Mouse (Mus musculus) urinary bladder, postnatal 4 days (tissue): ENCODE data around the gene Iqsec1.

ENCODE experiments used
- DNase-seq, 2 experiments: peaks; one replicate each; pipeline ENCODE4 v3.0.0; 2021 to 2022; ENCODE audit warnings: low spot score in 2 of 2

Gene Iqsec1

DNA sequence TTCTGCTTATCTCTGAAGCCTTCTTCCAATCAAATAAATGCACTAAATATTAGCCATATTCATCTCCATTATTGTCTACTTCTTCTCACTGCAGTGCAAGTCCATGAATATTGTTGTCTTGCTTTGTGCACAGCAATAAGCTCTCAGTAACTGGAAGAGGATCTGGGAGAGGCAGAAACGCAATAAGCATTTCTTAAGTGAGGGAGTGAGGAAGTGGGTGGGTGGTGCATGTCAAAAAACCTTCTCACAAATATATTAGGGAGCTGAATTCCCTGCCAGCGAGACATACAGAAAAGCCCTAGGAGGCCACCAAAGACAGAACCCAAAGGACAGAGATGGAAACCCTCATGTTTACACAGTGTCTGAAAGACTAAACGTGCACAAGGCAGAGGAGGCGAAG is 35.1 kb downstream of the Iqsec1 start:
- no peak for DNase-seq

DNA sequence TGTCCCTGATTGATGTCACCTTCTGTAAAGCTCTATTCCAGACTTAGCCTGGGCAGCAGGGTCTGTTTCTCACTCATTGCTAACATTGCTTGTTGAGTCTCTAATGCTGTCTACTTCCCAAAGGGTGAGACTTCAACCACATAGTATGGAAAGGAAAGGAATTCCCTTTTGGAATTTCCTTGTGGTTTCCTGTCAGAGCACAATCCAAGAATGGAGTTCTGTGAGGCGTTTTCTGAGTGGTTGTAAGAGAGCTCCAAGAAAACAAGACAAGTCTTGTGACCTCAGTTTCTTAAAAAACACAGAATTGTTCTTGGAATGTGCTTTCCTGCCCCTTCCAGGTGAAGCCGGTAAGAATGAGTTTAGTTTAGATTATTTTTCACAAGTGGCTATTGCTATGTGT is 37.5 kb downstream of the Iqsec1 start:
- no peak for DNase-seq

DNA sequence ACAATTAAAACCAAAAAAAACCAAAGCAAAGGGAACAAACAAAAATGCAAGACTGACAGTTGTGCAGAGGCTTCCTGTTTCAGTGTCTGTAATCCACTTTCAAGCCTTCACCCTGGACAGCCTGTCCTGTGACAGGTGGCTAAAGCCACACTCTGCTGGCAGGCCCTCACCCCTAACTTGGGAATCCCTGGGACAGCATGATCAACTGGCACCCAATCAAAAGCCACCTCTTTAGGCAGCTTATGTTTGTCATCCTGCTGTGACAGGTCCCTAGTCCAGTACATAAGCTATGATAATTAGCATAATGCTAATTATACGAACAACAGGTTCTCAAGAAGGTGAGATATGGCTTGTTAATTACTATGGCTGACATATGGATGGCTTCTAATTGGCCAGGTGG is 40.4 kb downstream of the Iqsec1 start:
- no peak for DNase-seq

DNA sequence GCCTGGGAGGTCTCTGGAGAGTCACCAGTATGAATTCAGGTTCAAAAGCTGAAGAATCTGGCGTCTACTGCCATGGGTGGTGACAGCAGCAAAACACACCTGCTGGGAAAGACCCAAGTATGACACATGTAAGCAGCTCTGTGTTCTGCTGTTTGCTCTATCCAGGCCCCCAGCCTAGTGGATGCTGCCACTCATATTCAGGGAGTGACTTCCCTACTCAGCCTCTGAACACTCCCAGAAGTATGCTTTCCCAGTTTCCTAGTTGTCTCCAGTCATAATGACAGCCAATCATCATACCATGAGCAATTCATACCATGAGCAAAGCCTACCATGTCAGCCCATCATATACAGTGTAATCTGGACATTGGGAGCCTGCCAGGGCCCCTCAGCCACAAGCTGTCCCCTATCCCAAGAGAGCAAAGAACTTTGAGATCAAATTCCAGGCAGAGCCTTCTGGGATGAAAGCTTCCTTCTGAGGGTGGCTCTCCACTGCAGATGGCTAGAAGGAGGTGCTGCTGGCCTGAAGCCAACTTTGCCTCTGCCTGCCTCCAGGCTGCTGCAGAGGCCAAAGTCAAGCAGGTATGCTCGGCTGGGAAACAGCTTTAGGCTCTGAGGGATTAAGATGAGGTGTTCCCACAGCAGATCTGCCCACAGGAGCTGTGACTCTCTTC is 42.8 kb downstream of the Iqsec1 start:
- DNase-seq: no peak

- no peak for DNase-seq
Measured at GRCm38 (mm10) chr6:90941257-90941656, 47.2 kb downstream of the Iqsec1 start.

DNA sequence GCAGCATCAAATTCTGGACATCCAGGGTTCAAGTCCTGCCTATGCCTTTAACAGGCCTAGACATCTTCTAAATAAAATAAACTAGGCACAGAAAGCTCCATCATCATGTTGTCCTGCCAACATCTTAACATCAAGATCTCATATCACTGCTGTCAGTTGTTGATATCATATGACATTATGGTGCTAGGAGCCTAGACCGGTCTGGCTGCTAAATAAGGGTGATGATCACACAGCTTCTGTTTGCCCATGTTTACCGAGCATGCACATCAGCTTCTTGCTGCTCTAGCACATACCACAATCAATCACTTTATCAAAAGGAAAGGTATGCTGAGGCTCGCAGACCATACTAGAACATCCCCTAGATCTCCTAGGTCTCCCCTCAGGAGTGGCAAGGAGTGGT is 54.8 kb downstream of the Iqsec1 start:
- no peak for DNase-seq

- DNase-seq: no peak
Measured at GRCm38 (mm10) chr6:90928806-90929205, 59.7 kb downstream of the Iqsec1 start.

DNA sequence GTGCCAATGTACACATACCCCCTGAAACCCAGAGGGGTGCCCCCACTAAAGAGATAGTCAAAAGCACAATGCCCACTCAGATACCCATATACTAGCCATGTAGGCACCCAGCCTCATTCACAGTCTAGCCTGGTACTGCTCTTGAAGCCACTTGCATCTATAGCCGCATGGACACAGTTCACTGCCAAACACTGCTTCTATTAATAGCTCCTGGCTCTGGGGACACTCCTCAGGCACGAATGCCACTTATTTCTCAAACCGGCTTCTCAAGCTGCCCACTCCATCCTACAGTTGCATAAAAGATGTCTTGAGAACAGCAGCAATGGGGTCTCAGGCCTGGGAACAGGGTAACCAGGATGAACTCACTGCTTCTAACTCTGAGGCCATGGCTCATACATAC is 63.0 kb downstream of the Iqsec1 start:
- no peak for DNase-seq

GRCm38 (mm10) chr6:90924796-90925195 is 63.7 kb downstream of the Iqsec1 start:
- no peak for DNase-seq

GRCm38 (mm10) chr6:90924379-90924778 is 64.1 kb downstream of the Iqsec1 start:
- DNase-seq: no peak

DNA sequence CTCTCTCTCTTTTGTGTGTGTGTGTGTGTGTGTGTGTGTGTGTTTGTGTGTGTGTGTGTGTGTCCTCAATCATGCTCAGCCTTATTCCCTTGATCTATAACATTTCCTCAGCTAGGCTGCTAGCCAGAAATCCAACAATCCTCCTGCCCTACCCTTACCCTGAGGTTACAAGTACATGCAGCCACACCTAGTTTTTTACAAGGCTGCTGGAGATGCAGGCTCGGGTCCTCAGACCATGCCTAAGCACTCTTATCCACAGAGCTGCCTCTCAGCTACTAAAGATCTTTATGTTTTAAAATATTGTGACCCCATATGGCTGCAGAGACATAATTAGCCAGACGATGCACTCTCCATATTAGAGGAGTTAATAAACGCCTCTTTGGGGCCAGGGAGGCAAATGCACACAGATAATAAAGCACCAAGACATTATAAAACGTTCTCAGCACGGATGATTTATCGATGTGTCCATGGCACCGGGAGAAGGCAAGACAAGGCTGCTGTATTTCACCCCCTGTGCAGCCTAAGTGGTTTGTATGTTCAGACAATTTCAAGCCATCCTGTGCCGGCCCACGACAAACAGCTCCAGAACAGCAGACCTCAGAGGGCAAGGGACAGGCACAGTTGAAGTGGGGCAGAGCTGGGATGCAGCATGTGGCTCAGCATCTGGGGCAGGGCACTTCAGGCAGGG is 67.1 kb downstream of the Iqsec1 start:
- DNase-seq: no peak

GRCm38 (mm10) chr6:90920510-90921220 is 67.8 kb downstream of the Iqsec1 start:
- no peak for DNase-seq

DNA sequence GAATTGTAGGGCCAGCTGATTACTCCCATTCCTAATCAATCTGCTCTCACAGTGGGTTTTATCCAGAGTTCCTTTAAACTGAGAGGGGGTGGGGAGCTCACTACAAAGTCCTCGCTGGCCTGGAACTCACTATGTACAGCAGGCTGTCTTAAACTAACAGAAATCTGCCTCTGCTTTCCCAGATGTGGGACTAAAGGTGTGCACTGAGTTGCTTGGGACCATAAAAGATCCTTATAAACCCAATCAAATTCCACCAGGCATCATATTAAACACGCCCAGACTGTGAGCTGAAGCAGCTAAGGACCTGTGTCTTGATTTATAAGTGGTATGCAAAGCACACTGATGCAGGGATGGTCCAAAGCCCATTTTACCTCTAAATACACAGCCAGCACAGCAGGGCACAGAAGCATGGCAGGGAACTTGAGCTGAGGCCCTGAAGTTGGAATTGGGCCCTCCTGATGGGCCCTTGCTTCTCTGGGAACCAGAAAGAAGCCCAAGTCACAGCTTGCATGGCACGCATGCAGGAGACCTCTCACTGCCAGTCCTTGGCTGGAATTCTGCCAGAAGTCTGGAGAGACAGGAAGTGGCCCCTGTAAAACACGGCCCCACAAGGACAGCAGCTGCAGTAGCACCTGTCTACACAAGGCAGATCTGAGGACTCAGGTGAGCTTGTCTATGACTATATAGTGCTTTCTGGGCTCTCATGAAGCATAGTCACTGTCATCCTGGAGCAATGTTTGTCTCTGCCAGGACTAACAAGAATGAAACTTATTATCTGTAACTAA is 68.7 kb downstream of the Iqsec1 start:
- no peak for DNase-seq

- no peak for DNase-seq
Measured at GRCm38 (mm10) chr6:90915585-90915984, 72.9 kb downstream of the Iqsec1 start.

- no peak for DNase-seq
Measured at GRCm38 (mm10) chr6:90913771-90914170, 74.7 kb downstream of the Iqsec1 start.

GRCm38 (mm10) chr6:90912768-90913167 is 75.7 kb downstream of the Iqsec1 start:
- DNase-seq: no peak

DNA sequence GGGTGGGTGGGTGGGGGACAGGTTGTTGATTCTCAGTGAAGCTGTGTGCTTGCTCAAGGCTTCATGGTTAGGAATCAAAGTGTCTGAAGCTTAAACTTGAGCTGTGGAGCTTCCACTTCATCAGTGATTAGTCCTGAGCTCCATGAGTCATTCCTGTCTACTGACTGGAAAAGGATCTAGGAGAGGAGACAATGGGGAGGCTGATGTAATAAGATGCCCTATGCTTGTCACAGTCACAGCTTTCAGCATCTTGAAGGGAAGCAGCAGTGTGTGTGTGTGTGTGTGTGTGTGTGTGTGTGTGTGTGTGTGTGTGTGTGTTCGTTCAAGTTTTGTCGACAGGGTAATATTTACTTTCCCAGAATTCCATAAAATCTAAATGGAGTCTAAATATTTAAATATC is 84.3 kb downstream of the Iqsec1 start:
- no peak for DNase-seq

- no peak for DNase-seq
Measured at GRCm38 (mm10) chr6:90900302-90900701, 88.2 kb downstream of the Iqsec1 start.

GRCm38 (mm10) chr6:90899266-90899665 is 89.2 kb downstream of the Iqsec1 start:
- DNase-seq: no peak

DNA sequence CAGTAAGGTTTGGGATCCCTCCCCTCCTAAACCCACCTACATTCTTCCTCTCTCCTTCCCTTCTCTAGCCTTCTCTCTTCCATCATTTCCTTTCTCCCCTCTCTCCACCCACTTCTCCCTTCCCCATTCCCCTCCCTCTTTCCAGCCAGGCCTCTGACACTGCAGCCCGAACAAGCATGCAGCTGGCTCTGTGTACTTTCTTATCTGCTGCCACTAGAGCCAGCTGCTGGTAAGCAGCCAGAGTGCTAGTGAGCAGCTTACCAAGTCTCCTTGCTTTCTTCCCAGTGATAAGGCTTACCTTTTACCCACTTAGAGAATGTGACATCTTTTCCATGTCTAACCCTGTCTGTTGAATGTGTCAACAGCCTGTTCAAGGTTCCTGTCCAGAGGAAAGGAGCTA is 90.4 kb downstream of the Iqsec1 start:
- DNase-seq: no peak

- no peak for DNase-seq
Measured at GRCm38 (mm10) chr6:90892401-90892800, 96.1 kb downstream of the Iqsec1 start.
